Mouse (Mus musculus): ENCODE data around the gene Klrb1. TPM values are rescaled to one million over a fixed set of nuclear protein-coding genes. Genes with fewer than 3 reads are reported as not detected.

The Klrb1 gene
- total RNA-seq (2012; rRNA removed): 1.1 and 1.3 TPM in 2 replicates
- total RNA-seq (2014; rRNA removed): 1.1 and 1.3 TPM in 2 replicates
- 0.29 and 0.79 TPM in 2 replicates for polyA plus RNA-seq (2012; ENCODE audit: insufficient read length, low read depth)

DNA sequence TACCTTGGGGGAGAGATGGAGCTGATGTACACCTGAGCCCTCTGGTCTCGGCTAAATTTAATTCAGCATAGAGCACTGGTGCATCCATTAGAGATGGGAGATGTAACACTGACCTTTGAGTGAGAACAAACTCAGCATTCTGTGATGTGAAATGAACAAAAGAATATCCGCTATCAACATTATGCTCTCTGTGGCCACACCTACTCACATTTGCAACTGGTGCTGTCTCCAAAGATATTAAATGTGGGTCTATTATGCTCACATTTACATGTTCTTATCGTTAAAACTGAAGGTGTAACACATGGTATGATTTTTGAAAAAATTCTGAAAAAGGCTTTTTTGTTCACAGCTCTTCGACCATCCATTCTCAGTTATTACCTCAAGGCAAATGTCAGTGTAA is at the start of gene Klrb1:
Gene Klrb1, minus strand, starts transcription at position 101 of the 400 bp plus-strand sequence.
- H3K4me1 ChIP-seq (ENCODE audit: control insufficient read depth in 1 of 2, insufficient read depth in 2 of 2): no peaks in the 10 kb centered on the region
- H3K9ac ChIP-seq (ENCODE audit: insufficient read depth, low read depth): no peak within 1 kb of the TSS
- no peak for TF ChIP-seq ZNF384 (IDR thresholded peaks at IDR 0.05; ENCODE audit: low read depth, low read length)
- TF ChIP-seq ELF1 (IDR thresholded peaks at IDR 0.05; ENCODE audit: low read depth, low read length): no peak
- TF ChIP-seq TBP (conservative IDR thresholded peaks at IDR 0.05; ENCODE audit: low read depth, low read length): no peak
- TF ChIP-seq MEF2A (IDR thresholded peaks at IDR 0.05; ENCODE audit: borderline replicate concordance, low read depth, low read length): no peak
- TF ChIP-seq UBTF (IDR thresholded peaks at IDR 0.05; ENCODE audit: low read depth, low read length): no peak
- no peak for TF ChIP-seq ETS1 (conservative IDR thresholded peaks at IDR 0.05; ENCODE audit: low read depth, low read length)
- no peak for TF ChIP-seq RAD21 (IDR thresholded peaks at IDR 0.05; ENCODE audit: low read depth, low read length)
- no peak for TF ChIP-seq POLR2AphosphoS2 (IDR thresholded peaks at IDR 0.05; ENCODE audit: low read depth, low read length)
- H3K9me3 ChIP-seq (replicated peaks; ENCODE audit: low read length): no peaks in the 10 kb centered on the region
- no peaks in the 10 kb centered on the region for H3K27me3 ChIP-seq (replicated peaks)
- no peaks in the 10 kb centered on the region for H3K36me3 ChIP-seq (replicated peaks in 1 of 2; ENCODE audit: control insufficient read depth in 1 of 2, insufficient read depth in 1 of 2, low read length in 1 of 2)
- DNase-seq (ENCODE audit: extremely low read depth): no peak
- H3K4me2 ChIP-seq (ENCODE audit: insufficient read depth, low read depth, poor library complexity, severe bottlenecking): no peak within 1 kb of the TSS
- dilution Hi-C loops (cut with MboI; ENCODE audit: extremely low pct_ligation_motif_present, extremely low pct_unique_long_range_greater_than_20kb, low sequenced_read_pairs) (no loop called here), in situ Hi-C loops (cut with MboI; ENCODE audit: low pct_ligation_motif_present, low pct_unique_long_range_greater_than_20kb, low sequenced_read_pairs) (no loop called here)
- H3K27ac ChIP-seq (ENCODE audit: insufficient read depth, low read depth): no peak within 1 kb of the TSS
- no peak within 1 kb of the TSS for H3K4me3 ChIP-seq (replicated peaks in 1 of 3; ENCODE audit: low read depth in 2 of 3, low read length in 2 of 3, poor library complexity in 1 of 3)
- no peaks in the 10 kb centered on the region for H3K79me2 ChIP-seq (replicated peaks; ENCODE audit: control insufficient read depth, extremely low read depth, insufficient read depth, poor library complexity, severe bottlenecking)

DNA sequence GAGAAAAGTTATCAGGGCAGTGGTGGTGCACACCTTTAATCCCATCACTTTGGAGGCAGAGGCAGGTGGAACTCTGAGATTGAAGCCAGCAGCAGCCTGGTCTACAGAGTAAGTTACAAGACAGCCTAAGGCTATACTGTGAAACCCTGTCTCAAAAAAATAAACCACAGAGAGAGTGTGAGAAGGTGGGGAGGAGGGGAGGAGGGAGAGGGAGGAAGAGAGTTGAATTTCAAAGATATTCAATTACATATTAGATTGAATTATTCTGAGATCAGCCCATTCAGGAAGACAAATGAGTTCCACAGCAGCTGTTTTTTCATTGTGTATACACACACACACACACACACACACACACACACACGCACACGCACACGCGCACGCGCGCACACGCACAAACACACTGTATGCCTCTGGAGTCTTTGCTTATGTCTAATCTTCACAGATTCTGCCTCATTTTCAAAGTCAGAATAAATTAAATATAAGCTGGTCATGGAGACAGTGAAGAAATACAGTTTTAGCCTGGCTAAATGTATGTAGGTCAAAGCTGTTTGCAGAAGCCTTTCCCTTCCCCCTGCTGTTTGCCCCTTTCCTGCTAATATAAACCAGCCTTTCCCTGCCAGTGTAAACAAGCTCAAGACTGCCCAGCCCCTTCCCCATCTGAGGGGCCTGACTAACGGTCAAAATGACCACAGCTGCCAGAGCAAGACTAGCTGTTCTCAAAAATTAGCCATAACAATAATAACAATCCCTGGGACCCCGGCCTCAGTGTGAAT is 46.8 kb upstream of the Klrb1 start:
- in situ Hi-C loops (cut with MboI; ENCODE audit: low pct_ligation_motif_present, low pct_unique_long_range_greater_than_20kb, low sequenced_read_pairs): no loop called here
- no peak overlapping the region for H3K27ac ChIP-seq (ENCODE audit: insufficient read depth, low read depth)
- dilution Hi-C loops (cut with MboI; ENCODE audit: extremely low pct_ligation_motif_present, extremely low pct_unique_long_range_greater_than_20kb, low sequenced_read_pairs): no loop called here
- H3K4me2 ChIP-seq (ENCODE audit: insufficient read depth, low read depth, poor library complexity, severe bottlenecking): no peak overlapping the region
- H3K4me1 ChIP-seq (ENCODE audit: control insufficient read depth in 1 of 2, insufficient read depth in 2 of 2): peaks cover 3 to 55% of the 10 kb centered on the region in 2 experiments; a peak in 2 of 4 replicates
- no peaks in the 10 kb centered on the region for H3K36me3 ChIP-seq (replicated peaks in 1 of 2; ENCODE audit: control insufficient read depth in 1 of 2, insufficient read depth in 1 of 2, low read length in 1 of 2)
- no peaks in the 10 kb centered on the region for H3K79me2 ChIP-seq (replicated peaks; ENCODE audit: control insufficient read depth, extremely low read depth, insufficient read depth, poor library complexity, severe bottlenecking)
- H3K9me3 ChIP-seq (replicated peaks; ENCODE audit: low read length): peaks cover 15% of the 10 kb centered on the region
- no peak overlapping the region for H3K4me3 ChIP-seq (replicated peaks in 1 of 3; ENCODE audit: low read depth in 2 of 3, low read length in 2 of 3, poor library complexity in 1 of 3)
- no peak for DNase-seq (ENCODE audit: extremely low read depth)
- H3K27me3 ChIP-seq (replicated peaks): no peaks in the 10 kb centered on the region
- no peak for TF ChIP-seq RCOR1 (conservative IDR thresholded peaks at IDR 0.05; ENCODE audit: low read depth, low read length)
- no peak for TF ChIP-seq EP300 (IDR thresholded peaks at IDR 0.05; ENCODE audit: low read length)
- no peak for TF ChIP-seq CHD1 (IDR thresholded peaks at IDR 0.05; ENCODE audit: low read depth, low read length)
- no peak for TF ChIP-seq USF1 (IDR thresholded peaks at IDR 0.05; ENCODE audit: low read depth, low read length)
- TF ChIP-seq POLR2A (IDR thresholded peaks at IDR 0.05; ENCODE audit: low read depth, low read length): no peak
- TF ChIP-seq CHD2 (IDR thresholded peaks at IDR 0.05; ENCODE audit: low read length): no peak
- TF ChIP-seq SMC3 (IDR thresholded peaks at IDR 0.05; ENCODE audit: low read depth, low read length): no peak
- no peak for TF ChIP-seq JUND (conservative IDR thresholded peaks at IDR 0.05; ENCODE audit: low read depth, low read length)
- H3K9ac ChIP-seq (ENCODE audit: insufficient read depth, low read depth): no peak overlapping the region

All from CH12.LX (cell line).